Mouse (Mus musculus) stomach, postnatal 0 days (tissue): ENCODE measurements at regions not wholly inside any gene's neighbourhood (a gene's known extent, or its start where the extent isn't known, plus 50 kb on each side); places are given as distances from the start of the nearest gene placed in this dataset.
"Not testable (repeated sequence)": the region's sequence is repeated elsewhere in the genome, so short reads cannot be mapped to it uniquely, and the experiment has no call there.

Experiments
- ATAC-seq: fragments of 200-750 bp; cut with Nextera tagmentation; 2 replicates; pipeline ENCODE4 v1.8.0; 2017; ENCODE audit not compliant: low FRiP score, low TSS enrichment
- DNase-seq: peaks from one replicate; pipeline ENCODE4 v3.0.0-alpha.2; 2016; ENCODE audit warnings: low spot score
- H3K27ac ChIP-seq: fragments of 300-500 bp; sonication (generic); replicated peaks from 2 replicates; pipeline ENCODE4 v1.5.1; 2014; ENCODE audit warnings: mild to moderate bottlenecking, control low read depth
- H3K27me3 ChIP-seq: fragments of 300-500 bp; sonication (generic); 2 replicates; pipeline ENCODE4 v1.6.1; 2014; ENCODE audit warnings: low read length; ENCODE audit not compliant: control insufficient read depth, insufficient read depth
- H3K36me3 ChIP-seq: fragments of 300-500 bp; sonication (generic); 2 replicates; pipeline ENCODE4 v1.6.1; 2014; ENCODE audit warnings: low read length, mixed read lengths; ENCODE audit not compliant: control insufficient read depth, insufficient read depth
- H3K4me1 ChIP-seq: fragments of 300-500 bp; sonication (generic); replicated peaks from 2 replicates; pipeline ENCODE4 v1.6.1; 2014; ENCODE audit warnings: antibody characterized with exemption; ENCODE audit not compliant: control insufficient read depth, insufficient read depth
- H3K4me2 ChIP-seq: fragments of 300-500 bp; sonication (generic); replicated peaks from 2 replicates; pipeline ENCODE4 v1.6.1; 2014; ENCODE audit warnings: low read depth, mild to moderate bottlenecking, control low read depth, moderate library complexity
- H3K4me3 ChIP-seq: fragments of 300-500 bp; sonication (generic); 2 replicates; pipeline ENCODE4 v1.5.1; 2014; ENCODE audit warnings: low read depth, low read length, control low read depth
- H3K9ac ChIP-seq: fragments of 300-500 bp; sonication (generic); 2 replicates; pipeline ENCODE4 v1.6.1; 2014; ENCODE audit warnings: mild to moderate bottlenecking, low read length, control low read depth, mixed read lengths
- H3K9me3 ChIP-seq: fragments of 300-500 bp; sonication (generic); 2 replicates; pipeline ENCODE4 v1.6.1; 2016; ENCODE audit warnings: low read length; ENCODE audit not compliant: control insufficient read depth
- CTCF ChIP-seq: IDR thresholded peaks from 2 replicates; pipeline ENCODE4 v1.5.1; 2016; ENCODE audit warnings: antibody characterized with exemption, low read depth, mild to moderate bottlenecking, moderate library complexity
- EP300 ChIP-seq: optimal IDR thresholded peaks from 2 replicates; pipeline ENCODE3; 2016; ENCODE audit warnings: antibody characterized with exemption
- WGBS: fragments of 180-500 bp; shearing (Covaris S2); extraction: QIAGEN DNeasy Blood & Tissue Kit; methylation state at CpG from one replicate; pipeline ENCODE4 v1.1.7; 2014; 5-methylcytosine and 5-hydroxymethylcytosine counted together

DNA sequence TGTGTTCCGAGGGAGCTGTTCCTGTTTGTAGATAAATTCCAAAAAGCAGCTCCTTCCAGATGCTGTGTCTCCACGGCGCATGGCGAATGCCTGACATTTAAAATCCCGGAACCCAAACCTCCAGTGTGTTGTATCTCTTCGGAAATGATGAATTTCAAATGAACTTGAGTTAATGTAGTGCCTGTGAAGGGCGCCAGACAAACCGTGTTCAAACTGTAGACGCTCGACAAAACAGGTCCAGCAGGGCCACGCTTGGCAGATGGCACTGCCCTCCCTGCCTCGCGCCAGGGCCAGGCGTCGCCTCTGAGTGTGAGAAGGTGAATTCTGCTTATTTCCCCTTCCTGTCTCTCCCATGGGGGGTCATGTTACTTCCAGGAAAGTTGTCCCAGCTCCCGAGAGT lies 307.7 kb downstream of the Vrk1 start:
- H3K4me2 ChIP-seq, result no peak overlapping the region
- no peak overlapping the region for H3K4me3 ChIP-seq
- no peaks in the 10 kb centered on the region for H3K27me3 ChIP-seq
- H3K9ac ChIP-seq, result no peak overlapping the region
- 86% methylated on average over 16 of the region's 16 CpGs for WGBS
- H3K9me3 ChIP-seq, result no peaks in the 10 kb centered on the region
- no peaks in the 10 kb centered on the region for H3K4me1 ChIP-seq
- H3K27ac ChIP-seq, result no peak overlapping the region
- no peak for TF ChIP-seq CTCF
- H3K36me3 ChIP-seq, result no peaks in the 10 kb centered on the region
- ATAC-seq (no peak), DNase-seq (no peak)

DNA sequence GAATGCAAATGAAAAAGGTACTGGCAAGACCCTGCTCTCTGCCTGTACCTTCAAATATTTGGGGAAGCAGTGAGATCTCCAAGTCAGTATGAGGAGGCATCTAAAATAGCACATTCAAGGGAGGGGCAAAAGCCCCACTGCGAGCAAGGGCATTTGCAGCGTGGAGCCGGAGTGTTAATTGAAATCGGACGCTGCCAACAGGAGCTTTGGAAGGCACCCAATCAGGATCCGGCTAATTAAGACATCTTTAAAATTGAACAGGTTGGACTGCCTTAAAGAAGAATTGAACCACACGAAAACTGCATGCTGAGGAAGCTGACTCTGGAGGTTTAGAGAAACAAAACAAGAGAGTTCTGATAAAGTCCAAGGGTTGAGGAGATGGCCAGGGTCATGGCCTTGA lies 311.5 kb downstream of the Vrk1 start:
- no peak overlapping the region for H3K4me2 ChIP-seq
- no peaks in the 10 kb centered on the region for H3K36me3 ChIP-seq
- H3K4me3 ChIP-seq, result no peak overlapping the region
- DNase-seq, result no peak
- WGBS, result 78% methylated on average over 7 of the region's 7 CpGs
- no peaks in the 10 kb centered on the region for H3K9me3 ChIP-seq
- no peak for ATAC-seq
- no peak overlapping the region for H3K9ac ChIP-seq
- TF ChIP-seq CTCF (no peak), EP300 (no peak)
- no peak overlapping the region for H3K27ac ChIP-seq
- no peaks in the 10 kb centered on the region for H3K4me1 ChIP-seq
- H3K27me3 ChIP-seq, result no peaks in the 10 kb centered on the region

DNA sequence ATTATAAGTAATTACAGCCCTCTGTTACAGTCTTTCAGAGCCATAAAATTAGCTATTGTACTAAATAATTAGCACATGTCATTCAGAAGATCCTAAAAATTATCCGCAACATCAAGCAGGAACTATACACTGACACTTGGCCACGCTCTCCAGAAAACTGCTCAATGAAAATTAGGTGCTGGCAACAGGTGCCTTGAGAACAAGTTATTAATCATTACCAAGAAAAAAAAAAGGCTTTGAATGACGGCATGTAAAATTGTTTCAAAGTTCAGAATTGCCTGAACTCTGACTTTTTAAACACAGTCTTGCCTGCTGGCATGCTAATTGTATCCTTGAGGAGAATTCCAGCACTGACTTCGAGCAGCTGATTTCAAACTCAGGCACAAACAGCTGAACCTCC lies 316.6 kb downstream of the Vrk1 start:
- Histone ChIP-seq H3K36me3 (no peaks in the 10 kb centered on the region), H3K27ac (no peak overlapping the region), H3K9me3 (no peaks in the 10 kb centered on the region), H3K9ac (no peak overlapping the region), H3K27me3 (no peaks in the 10 kb centered on the region), H3K4me1 (no peaks in the 10 kb centered on the region), H3K4me2 (no peak overlapping the region), H3K4me3 (no peak overlapping the region)
- ATAC-seq (no peak), DNase-seq (no peak)
- TF ChIP-seq EP300 (no peak), CTCF (no peak)
- 62% methylated on average over 4 of the region's 4 CpGs for WGBS

DNA sequence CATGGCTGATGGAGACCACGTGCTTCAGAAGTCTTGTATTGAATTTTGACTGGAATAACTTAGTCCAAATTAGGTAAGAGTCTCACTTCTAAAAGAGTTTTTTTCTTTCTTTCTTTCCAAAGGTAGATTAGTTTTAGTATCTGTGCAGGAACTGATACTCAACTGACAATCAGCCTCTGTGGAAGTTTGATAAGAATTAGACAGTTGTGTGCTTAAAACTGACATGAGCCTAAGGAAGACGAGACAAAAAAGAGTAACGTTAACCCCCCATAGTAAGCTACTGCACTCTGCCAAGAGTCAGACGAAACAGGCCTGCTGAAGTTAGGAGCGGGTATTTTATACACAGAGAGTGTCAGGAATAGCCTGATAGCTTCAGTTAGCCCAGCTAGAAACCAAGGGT lies 317.3 kb downstream of the Vrk1 start:
- H3K36me3 ChIP-seq, result no peaks in the 10 kb centered on the region
- H3K4me2 ChIP-seq, result no peak overlapping the region
- H3K4me1 ChIP-seq, result no peaks in the 10 kb centered on the region
- 60% methylated on average over 5 of the region's 5 CpGs for WGBS
- H3K9ac ChIP-seq, result no peak overlapping the region
- H3K4me3 ChIP-seq, result no peak overlapping the region
- no peaks in the 10 kb centered on the region for H3K9me3 ChIP-seq
- H3K27ac ChIP-seq, result no peak overlapping the region
- ATAC-seq (no peak), DNase-seq (no peak)
- H3K27me3 ChIP-seq, result no peaks in the 10 kb centered on the region
- TF ChIP-seq EP300 (no peak), CTCF (no peak)

DNA sequence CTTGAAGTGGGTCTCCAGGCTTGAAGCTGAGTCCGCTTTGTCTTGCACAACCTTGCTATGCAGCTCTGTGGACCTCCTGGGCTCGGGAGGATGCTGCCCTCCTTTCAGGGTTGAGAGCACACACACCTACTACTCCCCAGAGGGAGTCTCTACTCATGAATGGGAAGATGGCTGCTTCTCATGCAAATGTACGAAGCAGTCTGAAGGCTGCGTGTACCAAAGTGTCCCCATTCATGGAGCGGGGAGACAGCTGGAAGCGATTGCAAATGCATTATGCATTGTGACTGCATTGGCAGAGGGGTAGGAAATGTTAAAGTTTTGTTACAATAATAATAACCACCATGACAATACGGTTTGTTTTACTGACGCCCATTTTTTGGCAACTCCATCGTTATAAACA lies 347.8 kb downstream of the Vrk1 start:
- H3K27ac ChIP-seq, result no peak overlapping the region
- H3K4me3 ChIP-seq, result no peak overlapping the region
- H3K4me2 ChIP-seq, result no peak overlapping the region
- 87% methylated on average over 9 of the region's 9 CpGs for WGBS
- DNase-seq (no peak), ATAC-seq (no peak)
- no peaks in the 10 kb centered on the region for H3K27me3 ChIP-seq
- no peak for TF ChIP-seq CTCF
- TF ChIP-seq EP300, result no peak
- H3K36me3 ChIP-seq, result no peaks in the 10 kb centered on the region
- no peaks in the 10 kb centered on the region for H3K4me1 ChIP-seq
- H3K9ac ChIP-seq, result no peak overlapping the region
- no peaks in the 10 kb centered on the region for H3K9me3 ChIP-seq

DNA sequence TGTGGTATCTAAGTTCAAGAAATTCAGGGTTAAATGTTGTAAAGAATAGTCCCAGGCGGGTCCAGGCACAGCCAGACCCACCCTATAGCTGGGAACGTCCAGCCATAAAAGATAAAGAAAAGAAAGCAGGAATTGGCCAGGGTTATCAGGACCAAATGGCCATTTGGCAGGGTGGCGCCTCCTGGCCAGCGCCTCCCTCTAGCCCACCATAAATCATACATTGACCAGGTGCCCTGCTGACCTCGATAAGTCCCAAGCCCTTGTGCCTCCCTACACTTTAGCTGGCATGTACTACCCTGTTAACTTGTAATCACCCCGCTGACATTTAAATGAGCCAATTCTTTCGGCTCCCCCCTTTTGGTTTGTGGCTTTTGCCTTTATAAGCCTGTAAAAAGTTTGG lies 351.6 kb downstream of the Vrk1 start:
- WGBS, result 33% methylated on average over 7 of the region's 7 CpGs
- H3K4me3 ChIP-seq, H3K36me3 ChIP-seq, H3K27ac ChIP-seq, H3K4me2 ChIP-seq, H3K27me3 ChIP-seq, H3K4me1 ChIP-seq, H3K9me3 ChIP-seq, DNase-seq, H3K9ac ChIP-seq, ATAC-seq: not testable (repeated sequence)
